Mouse (Mus musculus) left cerebral cortex, adult 2 months (tissue): ENCODE data around the gene 2210010C04Rik. TPM values are rescaled to one million over a fixed set of nuclear protein-coding genes. Genes with fewer than 3 reads are reported as not detected.

Experiments
- DNase-seq, 2 experiments: peaks; one replicate each; pipeline ENCODE4 v3.0.0; 2021 to 2022; ENCODE audit warnings: low spot score in 2 of 2, mixed read lengths in 1 of 2; ENCODE audit errors: extremely low spot score in 1 of 2
- H3K27ac ChIP-seq: fragments of 200-600 bp; 2 replicates; pipeline ENCODE4 v1.8.1; 2022
- H3K4me3 ChIP-seq: fragments of 200-600 bp; 2 replicates; pipeline ENCODE4 v1.8.1; 2022
- CTCF ChIP-seq: fragments of 200-600 bp; IDR thresholded peaks from 2 replicates; pipeline ENCODE4 v1.8.1; 2022; ENCODE audit warnings: antibody characterized with exemption, mild to moderate bottlenecking, moderate library complexity
- intact Hi-C: fragments of 180-260 bp; cut with DNase I; formaldehyde crosslinking; loops from one replicate; pipeline ENCODE4 v1.15.1; 2025
- long read RNA-seq, 2 experiments: library from polyadenylated mRNA; stranded (forward); transcript quantifications; one replicate each; pipeline ENCODE4 v2.0.0; 2021; ENCODE audit warnings: borderline mapping rate in 2 of 2
- total RNA-seq, 2 experiments: library from RNA; stranded (reverse); gene quantifications; 2 replicates each; pipeline ENCODE4 v1.2.3; 2021

2210010C04Rik gene
- not detected for total RNA-seq
- long read RNA-seq, experiment 1: 0 reads
- long read RNA-seq, experiment 2: 0 reads

DNA sequence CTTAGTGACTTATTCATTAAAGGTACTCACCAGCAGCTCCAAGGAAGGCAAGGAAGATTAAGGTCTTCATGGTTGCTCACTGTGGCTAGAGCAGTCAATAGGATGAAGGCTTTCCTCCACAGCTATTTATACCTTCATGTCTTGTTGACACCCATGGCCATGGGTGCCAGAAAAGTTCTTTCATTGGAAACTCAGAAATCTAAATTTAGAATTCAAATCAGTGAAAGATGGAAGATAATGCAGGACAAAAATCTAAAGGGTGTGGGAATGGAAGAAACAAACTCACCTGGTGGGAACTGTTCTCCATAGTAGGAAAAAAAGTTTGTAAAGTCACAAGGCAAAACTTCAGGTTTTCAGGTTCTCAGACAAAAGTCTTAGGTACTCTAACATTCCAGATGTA is at the start of gene 2210010C04Rik:
2210010C04Rik (minus strand) TSS at position 101 of the 400 bp plus-strand sequence.
- no peak for DNase-seq
- H3K4me3 ChIP-seq: no peak within 1 kb of the TSS
- TF ChIP-seq CTCF: no peak
- no peak within 1 kb of the TSS for H3K27ac ChIP-seq
- intact Hi-C loops: no loop called here

DNA sequence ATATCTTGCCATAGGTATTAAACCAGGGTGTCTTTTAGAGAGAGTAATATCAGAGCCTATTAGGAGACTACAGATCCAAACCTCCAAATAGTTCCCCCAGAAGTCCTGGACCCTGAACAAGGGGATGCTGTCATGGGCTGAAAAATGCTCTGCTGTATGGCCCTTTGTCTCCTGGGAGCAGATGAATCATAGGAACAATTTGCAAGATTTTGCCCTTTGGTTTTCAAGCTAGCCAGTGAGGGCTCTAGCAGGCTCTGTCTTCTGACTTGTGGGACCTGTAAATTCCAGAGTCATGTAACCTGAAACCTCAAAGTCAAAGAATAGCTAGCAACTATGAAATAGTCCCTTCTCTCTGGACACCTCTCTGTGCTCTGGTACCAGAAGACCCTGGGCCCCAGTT is 44.8 kb upstream of the 2210010C04Rik start:
- no peak for DNase-seq
- intact Hi-C loops: no loop called here

DNA sequence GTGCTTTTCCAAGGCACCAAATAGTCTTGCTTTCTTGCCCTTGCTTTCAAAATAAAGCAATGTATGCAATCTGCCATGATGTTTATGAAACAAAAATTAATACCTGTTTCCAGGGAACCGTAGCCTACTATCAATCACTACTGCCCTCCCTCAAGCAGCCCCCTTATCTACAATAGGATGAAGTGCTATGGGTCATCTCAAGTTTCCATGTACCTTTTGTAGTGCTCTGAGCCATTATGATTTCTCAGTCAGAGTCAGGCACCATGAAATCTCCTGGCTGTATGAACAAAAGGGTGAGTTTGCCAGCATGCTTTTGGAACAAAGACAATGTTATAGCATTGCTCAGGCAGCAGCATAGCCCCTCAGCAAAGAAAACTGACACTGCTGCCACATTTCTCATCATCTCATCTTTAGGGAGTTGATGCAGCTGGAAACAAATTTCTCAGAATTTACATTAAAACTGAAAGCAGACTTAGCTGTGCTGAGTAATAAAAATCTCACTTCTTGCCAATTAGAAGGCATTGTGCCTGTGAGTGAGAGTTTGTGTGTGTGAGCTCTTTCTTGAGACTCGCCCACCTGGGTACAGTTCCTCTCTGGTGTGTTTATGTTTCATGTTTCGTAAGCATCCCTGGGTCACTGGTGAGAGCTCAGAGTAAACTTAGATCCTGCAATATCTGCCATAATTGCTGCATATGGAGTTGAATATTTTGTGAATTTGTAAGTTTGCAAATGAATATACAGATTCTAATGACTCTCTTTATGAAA is 43.4 kb upstream of the 2210010C04Rik start:
- no peak for DNase-seq
- no peak overlapping the region for H3K4me3 ChIP-seq
- intact Hi-C loops: no loop called here
- no peak for TF ChIP-seq CTCF
- H3K27ac ChIP-seq: no peak overlapping the region

More for the DNA sequence above, 44.8 kb upstream of the 2210010C04Rik start:
- no peak overlapping the region for H3K4me3 ChIP-seq
- TF ChIP-seq CTCF: no peak
- H3K27ac ChIP-seq: no peak overlapping the region

DNA sequence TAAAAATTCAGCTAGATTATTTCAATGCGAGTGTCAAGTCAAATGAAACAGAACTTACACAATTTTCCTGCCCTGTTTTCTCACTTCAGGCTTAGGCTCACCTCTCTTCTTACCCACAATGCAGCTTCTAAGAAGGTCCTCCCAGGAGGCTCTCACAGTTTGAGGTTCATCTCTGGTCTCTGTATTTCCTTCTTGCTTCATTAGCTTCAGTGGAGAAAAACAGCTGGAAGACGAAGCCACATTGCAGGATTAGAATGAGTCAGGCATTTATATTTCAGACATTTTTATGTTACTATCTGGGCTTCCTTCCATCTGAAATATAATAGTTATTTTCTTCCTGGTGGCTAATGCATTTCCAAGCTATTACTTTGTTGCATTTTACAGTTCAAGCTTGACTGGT is 40.4 kb upstream of the 2210010C04Rik start:
- Histone ChIP-seq H3K4me3 (no peak overlapping the region), H3K27ac (no peak overlapping the region)
- intact Hi-C loops: no loop called here
- DNase-seq: no peak
- TF ChIP-seq CTCF: no peak

DNA sequence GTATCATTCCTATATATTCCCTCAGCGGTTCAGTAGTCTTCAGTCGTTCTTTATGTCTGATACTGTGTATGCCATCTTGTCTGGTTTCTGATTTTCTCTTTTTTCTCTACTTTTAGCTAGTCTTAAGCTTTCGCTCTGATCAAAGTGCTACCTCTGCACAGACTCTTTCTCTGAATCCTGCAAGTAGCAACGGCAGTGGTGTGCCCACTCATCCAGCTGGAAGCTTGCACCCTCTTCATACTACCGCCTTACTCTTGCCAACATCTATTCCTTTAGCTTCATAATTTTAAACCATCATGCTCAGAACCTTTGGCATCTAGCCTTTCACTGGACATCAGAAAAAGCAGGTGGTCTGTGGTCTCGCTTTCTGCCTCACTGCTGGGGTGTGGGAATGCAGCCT is 28.0 kb upstream of the 2210010C04Rik start:
- no peak for DNase-seq
- TF ChIP-seq CTCF: no peak
- Histone ChIP-seq H3K4me3 (no peak overlapping the region), H3K27ac (peak overlapping the region; percentile 21; the same call in 1 of the 2 replicates)
- intact Hi-C loops: no loop called here

DNA sequence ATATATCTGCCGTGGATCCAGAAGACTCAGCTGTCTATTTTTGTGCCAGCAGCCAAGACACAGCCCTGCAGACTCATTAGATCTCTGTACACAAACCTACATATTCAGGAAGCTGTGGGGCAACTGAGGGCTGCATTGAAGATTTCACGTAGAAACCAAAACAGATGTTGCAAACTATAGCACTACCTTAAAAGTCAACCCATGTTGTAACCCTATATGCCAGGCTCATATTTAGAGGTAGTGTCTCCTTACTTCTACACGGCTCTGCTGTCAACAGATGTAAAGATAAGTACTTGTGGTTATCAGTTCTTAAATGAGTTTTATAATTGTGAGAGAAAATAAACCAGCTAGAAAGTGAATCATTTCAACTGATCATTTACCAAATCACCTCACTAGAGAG is 27.4 kb upstream of the 2210010C04Rik start:
- DNase-seq: no peak
- no peak for TF ChIP-seq CTCF
- intact Hi-C loops: no loop called here
- no peak overlapping the region for H3K4me3 ChIP-seq
- peak overlapping the region; percentile 21; the same call in 1 of the 2 replicates for H3K27ac ChIP-seq

DNA sequence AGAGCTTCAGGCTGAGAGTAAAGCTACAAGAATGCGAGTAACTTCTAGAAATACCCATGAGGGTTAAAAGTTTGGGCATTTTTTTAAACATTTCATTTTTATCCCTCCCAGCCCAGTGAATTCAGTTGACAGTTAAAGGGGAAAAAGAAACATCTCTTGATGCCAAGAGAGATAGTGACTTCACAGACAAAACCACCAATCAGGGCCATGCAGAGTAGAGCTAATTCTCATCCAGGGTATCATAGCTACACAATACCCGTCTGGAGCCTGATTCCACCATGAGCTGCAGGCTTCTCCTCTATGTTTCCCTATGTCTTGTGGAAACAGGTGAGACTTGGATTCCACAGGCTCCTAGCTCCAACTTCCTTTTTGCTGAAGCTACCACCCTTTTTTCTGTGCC is 26.8 kb upstream of the 2210010C04Rik start:
- DNase-seq: no peak
- H3K27ac ChIP-seq: no peak overlapping the region; the same call in 1 of the 2 replicates
- intact Hi-C loops: no loop called here
- TF ChIP-seq CTCF: no peak
- no peak overlapping the region for H3K4me3 ChIP-seq

DNA sequence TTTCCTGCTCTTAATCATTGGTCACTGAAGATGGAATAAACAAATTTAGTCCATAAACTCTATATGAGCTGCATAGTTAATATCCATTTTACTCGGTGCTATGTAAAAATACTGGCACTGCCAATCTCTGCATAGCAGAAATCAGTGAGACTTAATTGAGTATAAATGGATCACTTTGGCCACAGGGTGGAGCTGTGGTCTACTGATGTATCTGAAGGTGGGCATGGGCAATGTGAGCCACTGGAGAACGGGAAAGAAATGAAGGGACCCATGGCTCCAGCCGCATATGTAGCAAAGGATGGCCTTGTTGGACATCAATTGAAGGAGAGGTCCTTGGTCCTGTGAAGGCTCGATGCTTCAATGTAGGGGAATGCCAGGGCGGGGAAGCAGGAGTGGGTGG is 25.8 kb upstream of the 2210010C04Rik start:
- DNase-seq: no peak
- intact Hi-C loops: no loop called here
- peak; percentile 34 for TF ChIP-seq CTCF

DNA sequence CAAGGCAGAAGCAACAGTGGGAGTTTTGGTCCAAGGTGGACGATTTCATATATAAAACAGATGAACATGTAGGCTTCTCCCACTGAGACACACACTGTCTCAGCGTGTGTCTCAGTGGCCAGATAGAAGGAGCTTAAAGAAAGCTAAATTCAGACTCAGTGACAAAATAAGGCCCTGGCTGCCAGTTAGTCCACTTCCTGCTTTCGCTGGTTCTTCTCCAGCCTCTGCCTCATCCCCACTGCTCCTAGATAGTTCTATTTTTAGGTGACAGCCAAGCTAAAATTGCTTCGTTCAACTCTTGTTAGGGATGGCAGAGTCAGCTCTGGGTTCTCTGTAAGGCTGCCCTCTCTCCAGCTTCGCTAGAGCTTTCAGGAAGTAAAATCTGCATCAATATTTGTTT is 22.3 kb upstream of the 2210010C04Rik start:
- Histone ChIP-seq H3K4me3 (no peak overlapping the region), H3K27ac (peak overlapping the region; percentile 80)
- intact Hi-C loops: loop anchor here (2.0 to 10.0 kb wide), 3 partner anchors 33 to 497 kb away; no protein-coding TSS in a partner anchor
- TF ChIP-seq CTCF: no peak
- DNase-seq: no peak

More for the DNA sequence above, 25.8 kb upstream of the 2210010C04Rik start:
- Histone ChIP-seq H3K27ac (no peak overlapping the region), H3K4me3 (no peak overlapping the region)

DNA sequence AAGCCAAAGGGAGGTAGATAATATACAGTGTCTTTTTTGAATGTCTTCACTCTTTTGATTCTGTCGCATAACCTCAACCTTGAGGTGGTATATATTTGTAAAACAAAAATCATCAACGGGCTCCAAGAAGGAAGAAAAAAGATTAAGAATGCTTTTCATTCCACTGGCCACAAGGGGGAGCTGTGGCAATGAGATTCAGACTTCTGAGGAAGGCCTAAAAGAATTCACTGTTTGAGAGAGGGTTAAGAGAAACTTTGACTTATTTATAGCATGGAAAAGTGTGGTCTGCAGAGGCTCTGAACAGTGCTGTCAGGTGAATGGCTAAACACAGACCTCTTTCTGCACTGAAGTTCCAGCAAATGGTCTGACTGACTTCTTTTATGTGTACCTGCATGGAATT is 20.3 kb upstream of the 2210010C04Rik start:
- Histone ChIP-seq H3K27ac (no peak overlapping the region), H3K4me3 (no peak overlapping the region)
- TF ChIP-seq CTCF: peak; percentile 82
- peak in 1 of 2 experiments; percentile 32 for DNase-seq
- intact Hi-C loops: loop anchor here (5.0 to 10.0 kb wide), 2 partner anchors 202 to 499 kb away; no protein-coding TSS in a partner anchor

DNA sequence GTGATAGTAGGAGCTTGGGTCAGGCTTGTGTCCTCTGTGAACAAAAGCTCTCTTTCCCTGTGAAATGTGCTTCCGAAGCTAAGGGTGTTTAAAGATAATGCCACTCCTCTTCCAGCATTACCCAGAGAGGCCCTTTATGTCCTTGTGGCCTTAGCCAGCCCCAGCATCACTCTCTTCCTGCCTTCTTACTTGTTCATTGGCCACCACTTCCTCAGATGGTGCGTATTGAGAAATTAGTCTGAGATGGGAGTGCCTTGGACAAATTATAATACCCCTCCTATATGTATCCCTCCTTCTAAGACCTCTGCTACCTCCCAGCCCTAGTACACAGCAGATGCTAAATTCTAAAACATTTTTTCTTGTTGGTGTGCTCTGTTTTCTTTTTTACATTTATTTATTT is 19.1 kb upstream of the 2210010C04Rik start:
- H3K4me3 ChIP-seq: no peak overlapping the region
- no peak overlapping the region for H3K27ac ChIP-seq
- TF ChIP-seq CTCF: no peak
- no peak for DNase-seq
- intact Hi-C loops: loop anchor here (10.0 kb wide), 1 partner anchor 500 kb away; no protein-coding TSS in a partner anchor

DNA sequence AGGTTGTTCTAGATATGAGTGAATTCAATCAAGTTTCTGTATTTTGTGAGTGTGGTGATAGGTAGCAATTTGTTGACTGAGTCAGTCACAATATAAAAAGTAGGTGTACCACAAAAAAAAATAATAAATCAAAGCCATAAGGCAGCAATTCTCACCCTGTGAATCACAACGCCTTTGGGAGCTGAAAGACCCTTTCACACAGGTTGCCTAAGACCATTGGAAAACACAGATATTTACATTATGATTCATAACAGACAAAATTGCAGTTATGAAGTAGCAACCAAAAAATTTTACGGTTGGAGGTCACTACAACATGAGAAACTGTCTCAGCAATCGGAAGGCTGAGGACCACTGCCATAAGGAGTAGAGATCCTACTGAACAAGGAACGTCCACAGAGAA is 16.5 kb upstream of the 2210010C04Rik start:
- H3K4me3 ChIP-seq: no peak overlapping the region
- no peak for TF ChIP-seq CTCF
- DNase-seq: no peak
- H3K27ac ChIP-seq: no peak overlapping the region
- intact Hi-C loops: loop anchor here (10.0 kb wide), 1 partner anchor 503 kb away; no protein-coding TSS in a partner anchor
